Mouse (Mus musculus): ENCODE measurements around the gene Coro1b. TPM values are rescaled to one million over a fixed set of nuclear protein-coding genes. Genes with fewer than 3 reads are reported as not detected.

The Coro1b gene
- polyA plus RNA-seq, 1 experiment from 2014 or later, result 143 TPM

DNA sequence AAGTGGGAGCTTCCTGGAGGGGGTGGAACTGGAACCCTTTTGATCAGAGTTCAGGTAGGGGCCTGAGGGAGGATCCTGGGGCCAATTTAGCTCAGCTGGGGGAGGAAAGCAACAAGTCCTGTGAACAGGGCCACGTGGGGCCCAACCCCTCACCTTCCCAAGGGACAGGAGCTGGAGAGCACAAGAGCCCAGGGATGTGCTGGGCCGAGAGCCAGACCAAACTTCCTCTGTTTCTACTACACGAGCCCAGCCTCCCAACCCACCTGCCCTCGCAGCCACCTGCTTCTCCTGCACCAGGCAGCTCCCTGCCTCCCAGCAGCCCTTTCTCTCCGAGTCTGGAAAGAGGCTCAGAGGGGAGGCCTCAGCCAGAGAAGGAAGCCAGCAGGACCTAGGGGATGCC is 48.1 kb downstream of the Coro1b start:
- no peak overlapping the region for H3K9ac ChIP-seq (replicated peaks; ENCODE audit: low read depth, low read length)
- H3K27me3 ChIP-seq (replicated peaks; ENCODE audit: control insufficient read depth, insufficient read depth, low read length), result no peaks in the 10 kb centered on the region
- 60% methylated on average over 5 of the region's 5 CpGs for WGBS
- ATAC-seq, result no peak
- H3K4me3 ChIP-seq (replicated peaks; ENCODE audit: low read length), result no peak overlapping the region
- H3K27ac ChIP-seq (ENCODE audit: low read length), result no peak overlapping the region
- peaks cover 18% of the 10 kb centered on the region for H3K36me3 ChIP-seq (ENCODE audit: control insufficient read depth, insufficient read depth)
- peaks cover 39% of the 10 kb centered on the region for H3K4me1 ChIP-seq (replicated peaks; ENCODE audit: control insufficient read depth, insufficient read depth, low read length)
- no peaks in the 10 kb centered on the region for H3K9me3 ChIP-seq (ENCODE audit: control insufficient read depth, low read length)
- no peak overlapping the region for H3K4me2 ChIP-seq (ENCODE audit: low read length)

DNA sequence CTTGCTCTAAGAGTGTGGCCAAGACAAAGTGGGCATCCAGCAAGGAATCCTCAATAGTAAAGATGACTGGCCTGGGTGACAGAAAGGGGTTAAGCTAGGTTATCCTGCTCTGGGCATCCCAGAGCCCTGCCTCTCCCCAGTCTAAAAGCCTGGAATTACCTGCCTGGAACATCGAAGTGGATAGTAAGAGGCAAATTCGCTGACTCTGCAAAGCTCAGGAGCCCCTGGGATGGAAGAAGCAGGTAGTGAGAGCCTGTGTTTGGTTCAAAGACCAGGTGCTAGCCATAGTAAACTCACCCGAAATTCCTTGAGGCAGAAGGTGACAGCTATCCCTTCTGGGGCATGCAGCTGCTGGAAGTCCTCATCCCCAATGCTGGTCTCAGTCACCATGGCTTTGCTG is 48.8 kb downstream of the Coro1b start:
- WGBS, result 68% methylated on average over 3 of the region's 3 CpGs
- Histone ChIP-seq H3K36me3 (ENCODE audit: control insufficient read depth, insufficient read depth) (peaks cover 18% of the 10 kb centered on the region), H3K4me3 (replicated peaks; ENCODE audit: low read length) (no peak overlapping the region), H3K4me2 (ENCODE audit: low read length) (no peak overlapping the region), H3K4me1 (replicated peaks; ENCODE audit: control insufficient read depth, insufficient read depth, low read length) (peaks cover 44% of the 10 kb centered on the region), H3K9ac (replicated peaks; ENCODE audit: low read depth, low read length) (no peak overlapping the region), H3K9me3 (ENCODE audit: control insufficient read depth, low read length) (no peaks in the 10 kb centered on the region), H3K27ac (ENCODE audit: low read length) (no peak overlapping the region), H3K27me3 (replicated peaks; ENCODE audit: control insufficient read depth, insufficient read depth, low read length) (no peaks in the 10 kb centered on the region)
- no peak for ATAC-seq

GRCm38 (mm10) chr19:4201291-4201909 is 53.0 kb downstream of the Coro1b start, which contains the start of gene Rad9a:
TSS of gene Rad9a (minus strand) at chr19:4201662.
- ATAC-seq, result peak; percentile 88

GRCm38 (mm10) chr19:4202149-4202548 is 53.7 kb downstream of the Coro1b start:
- ATAC-seq, result 0 out of 2 replicates have a peak, but pooled peaks have one; percentile 8

More at GRCm38 (mm10) chr19:4201291-4201909, 53.0 kb downstream of the Coro1b start, which contains the start of gene Rad9a:
- Histone ChIP-seq H3K4me3 (replicated peaks; ENCODE audit: low read length) (peak within 1 kb of the TSS; percentile 74), H3K9ac (replicated peaks; ENCODE audit: low read depth, low read length) (peak within 1 kb of the TSS; percentile 67), H3K27me3 (replicated peaks; ENCODE audit: control insufficient read depth, insufficient read depth, low read length) (peaks cover 2% of the 10 kb centered on the region; the same call in 1 of the 2 replicates), H3K4me1 (replicated peaks; ENCODE audit: control insufficient read depth, insufficient read depth, low read length) (peaks cover 27% of the 10 kb centered on the region), H3K9me3 (ENCODE audit: control insufficient read depth, low read length) (no peaks in the 10 kb centered on the region), H3K4me2 (ENCODE audit: low read length) (peak within 1 kb of the TSS; percentile 82), H3K36me3 (ENCODE audit: control insufficient read depth, insufficient read depth) (peaks cover 7% of the 10 kb centered on the region; the same call in 1 of the 2 replicates), H3K27ac (ENCODE audit: low read length) (no peak within 1 kb of the TSS)
- under 1% methylated on average over 34 of the region's 34 CpGs for WGBS

GRCm38 (mm10) chr19:4203148-4203547 is 54.7 kb downstream of the Coro1b start:
- Histone ChIP-seq H3K9me3 (ENCODE audit: control insufficient read depth, low read length) (no peaks in the 10 kb centered on the region), H3K4me2 (ENCODE audit: low read length) (no peak overlapping the region), H3K9ac (replicated peaks; ENCODE audit: low read depth, low read length) (no peak overlapping the region), H3K4me1 (replicated peaks; ENCODE audit: control insufficient read depth, insufficient read depth, low read length) (peaks cover 23% of the 10 kb centered on the region), H3K27ac (ENCODE audit: low read length) (no peak overlapping the region), H3K27me3 (replicated peaks; ENCODE audit: control insufficient read depth, insufficient read depth, low read length) (peaks cover 2% of the 10 kb centered on the region; the same call in 1 of the 2 replicates), H3K36me3 (ENCODE audit: control insufficient read depth, insufficient read depth) (no peaks in the 10 kb centered on the region), H3K4me3 (replicated peaks; ENCODE audit: low read length) (no peak overlapping the region)
- WGBS, result 64% methylated on average over 3 of the region's 3 CpGs
- ATAC-seq, result no peak

More at GRCm38 (mm10) chr19:4202149-4202548, 53.7 kb downstream of the Coro1b start:
- WGBS, result 26% methylated on average over 7 of the region's 7 CpGs
- Histone ChIP-seq H3K4me1 (replicated peaks; ENCODE audit: control insufficient read depth, insufficient read depth, low read length) (peaks cover 23% of the 10 kb centered on the region), H3K27ac (ENCODE audit: low read length) (no peak overlapping the region), H3K27me3 (replicated peaks; ENCODE audit: control insufficient read depth, insufficient read depth, low read length) (peaks cover 2% of the 10 kb centered on the region; the same call in 1 of the 2 replicates), H3K9ac (replicated peaks; ENCODE audit: low read depth, low read length) (peak overlapping the region; percentile 67), H3K4me3 (replicated peaks; ENCODE audit: low read length) (peak overlapping the region; percentile 74), H3K36me3 (ENCODE audit: control insufficient read depth, insufficient read depth) (no peaks in the 10 kb centered on the region), H3K4me2 (ENCODE audit: low read length) (peak overlapping the region; percentile 82), H3K9me3 (ENCODE audit: control insufficient read depth, low read length) (no peaks in the 10 kb centered on the region)

Other genes with a start within 250 kb of the Coro1b start
- gene Tcirg1, start 241.5 kb upstream of the Coro1b start, polyA plus RNA-seq (2015; fragmentation: Nextera tagmentation; extraction: Ambion mirVana), result 9.0 and 11.2 TPM in 2 replicates
- 186 and 207 TPM in 2 replicates for gene Ndufs8, start 235.8 kb upstream of the Coro1b start, polyA plus RNA-seq (2015; fragmentation: Nextera tagmentation; extraction: Ambion mirVana)
- 1.2 and 1.4 TPM in 2 replicates for gene Aldh3b1, start 218.8 kb upstream of the Coro1b start, polyA plus RNA-seq (2015; fragmentation: Nextera tagmentation; extraction: Ambion mirVana)
- 7.7 TPM in 2 replicates for gene Unc93b1, start 213.4 kb upstream of the Coro1b start, polyA plus RNA-seq (2015; fragmentation: Nextera tagmentation; extraction: Ambion mirVana)
- not detected in 2 replicates for gene Aldh3b3, start 190.0 kb upstream of the Coro1b start, polyA plus RNA-seq (2015; fragmentation: Nextera tagmentation; extraction: Ambion mirVana)
- gene Aldh3b2, start 176.3 kb upstream of the Coro1b start, polyA plus RNA-seq (2015; fragmentation: Nextera tagmentation; extraction: Ambion mirVana), result 0.30 and 1.1 TPM in 2 replicates
- gene Acy3, start 162.0 kb upstream of the Coro1b start, polyA plus RNA-seq (2015; fragmentation: Nextera tagmentation; extraction: Ambion mirVana), result 1.5 and 1.7 TPM in 2 replicates
- not detected in 2 replicates for gene Tbx10, start 155.9 kb upstream of the Coro1b start, polyA plus RNA-seq (2015; fragmentation: Nextera tagmentation; extraction: Ambion mirVana)
- 34.0 and 42.1 TPM in 2 replicates for gene Nudt8, start 148.0 kb upstream of the Coro1b start, polyA plus RNA-seq (2015; fragmentation: Nextera tagmentation; extraction: Ambion mirVana)
- 6.6 and 9.6 TPM in 2 replicates for gene Gm49405, start 148.0 kb upstream of the Coro1b start, polyA plus RNA-seq (2015; fragmentation: Nextera tagmentation; extraction: Ambion mirVana)
- gene Doc2g, start 145.3 kb upstream of the Coro1b start, polyA plus RNA-seq (2015; fragmentation: Nextera tagmentation; extraction: Ambion mirVana), result 8.8 and 13.2 TPM in 2 replicates
- gene Ndufv1, start 135.8 kb upstream of the Coro1b start, polyA plus RNA-seq (2015; fragmentation: Nextera tagmentation; extraction: Ambion mirVana), result 221 and 239 TPM in 2 replicates
- 402 and 460 TPM in 2 replicates for gene Gstp1, start 110.6 kb upstream of the Coro1b start, polyA plus RNA-seq (2015; fragmentation: Nextera tagmentation; extraction: Ambion mirVana)
- gene Gstp2, start 102.6 kb upstream of the Coro1b start, polyA plus RNA-seq (2015; fragmentation: Nextera tagmentation; extraction: Ambion mirVana), result 1.1 and 4.1 TPM in 2 replicates
- not detected in 2 replicates for gene Gstp3, start 89.0 kb upstream of the Coro1b start, polyA plus RNA-seq (2015; fragmentation: Nextera tagmentation; extraction: Ambion mirVana)
- gene Cabp2, start 67.0 kb upstream of the Coro1b start, polyA plus RNA-seq (2015; fragmentation: Nextera tagmentation; extraction: Ambion mirVana), result not detected in 2 replicates
- gene Cdk2ap2, start 51.4 kb upstream of the Coro1b start, polyA plus RNA-seq (2015; fragmentation: Nextera tagmentation; extraction: Ambion mirVana), result 76.6 and 80.3 TPM in 2 replicates
- gene Pitpnm1, start 48.6 kb upstream of the Coro1b start, polyA plus RNA-seq (2015; fragmentation: Nextera tagmentation; extraction: Ambion mirVana), result 49.6 and 75.5 TPM in 2 replicates
- gene Aip, start 22.8 kb upstream of the Coro1b start, polyA plus RNA-seq (2015; fragmentation: Nextera tagmentation; extraction: Ambion mirVana), result 91.4 and 91.6 TPM in 2 replicates
- gene Gpr152, start 8.8 kb upstream of the Coro1b start, polyA plus RNA-seq (2015; fragmentation: Nextera tagmentation; extraction: Ambion mirVana), result not detected in 2 replicates
- gene Cabp4, start 4.6 kb upstream of the Coro1b start, polyA plus RNA-seq (2015; fragmentation: Nextera tagmentation; extraction: Ambion mirVana), result 0.22 TPM in 1 of 2 replicates, not detected in the other
- gene Ptprcap, start 5.0 kb downstream of the Coro1b start, polyA plus RNA-seq (2015; fragmentation: Nextera tagmentation; extraction: Ambion mirVana), result 0.39 TPM in 1 of 2 replicates, not detected in the other
- 52.6 and 59.8 TPM in 2 replicates for gene Rps6kb2, start 14.7 kb downstream of the Coro1b start, polyA plus RNA-seq (2015; fragmentation: Nextera tagmentation; extraction: Ambion mirVana)
- gene Carns1, start 26.9 kb downstream of the Coro1b start, polyA plus RNA-seq (2015; fragmentation: Nextera tagmentation; extraction: Ambion mirVana), result 2.8 and 4.1 TPM in 2 replicates
- gene Tbc1d10c, start 42.7 kb downstream of the Coro1b start, polyA plus RNA-seq (2015; fragmentation: Nextera tagmentation; extraction: Ambion mirVana), result 0.29 and 0.42 TPM in 2 replicates
- 551 and 574 TPM in 2 replicates for gene Ppp1ca, start 43.4 kb downstream of the Coro1b start, polyA plus RNA-seq (2015; fragmentation: Nextera tagmentation; extraction: Ambion mirVana)
- 22.6 and 26.1 TPM in 2 replicates for gene Rad9a, start 53.0 kb downstream of the Coro1b start, polyA plus RNA-seq (2015; fragmentation: Nextera tagmentation; extraction: Ambion mirVana)
- gene Clcf1, start 65.6 kb downstream of the Coro1b start, polyA plus RNA-seq (2015; fragmentation: Nextera tagmentation; extraction: Ambion mirVana), result 0.40 and 0.49 TPM in 2 replicates
- not detected in 2 replicates for gene AC109138.7, start 65.7 kb downstream of the Coro1b start, polyA plus RNA-seq (2015; fragmentation: Nextera tagmentation; extraction: Ambion mirVana)
- gene Pold4, start 83.3 kb downstream of the Coro1b start, polyA plus RNA-seq (2015; fragmentation: Nextera tagmentation; extraction: Ambion mirVana), result 19.6 and 21.9 TPM in 2 replicates
- 7.2 and 11.8 TPM in 2 replicates for gene Ssh3, start 120.6 kb downstream of the Coro1b start, polyA plus RNA-seq (2015; fragmentation: Nextera tagmentation; extraction: Ambion mirVana)
- 24.0 and 38.6 TPM in 2 replicates for gene Ankrd13d, start 134.5 kb downstream of the Coro1b start, polyA plus RNA-seq (2015; fragmentation: Nextera tagmentation; extraction: Ambion mirVana)
- gene Grk2, start 157.6 kb downstream of the Coro1b start, polyA plus RNA-seq (2015; fragmentation: Nextera tagmentation; extraction: Ambion mirVana), result 20.6 and 28.1 TPM in 2 replicates
- gene Kdm2a, start 249.7 kb downstream of the Coro1b start, polyA plus RNA-seq (2015; fragmentation: Nextera tagmentation; extraction: Ambion mirVana), result 38.9 and 42.1 TPM in 2 replicates